Comparison of ENCODE assay signal across 7 mouse cellular contexts in genomic region chr7:75110689-75111088, GRCm38 (mm10).
DNase-seq lines count a peak whose midpoint lies in the region; ATAC-seq and TF ChIP-seq lines count a peak whose summit lies in the region.

No protein-coding gene starts in this region.

- peak; percentile 73 for TF ChIP-seq CTCF in liver, postnatal 0 days (IDR thresholded peaks at IDR 0.05; ENCODE audit: low read depth)
- TF ChIP-seq CTCF in forebrain, postnatal 0 days (IDR thresholded peaks at IDR 0.05; ENCODE audit: low read depth), result peak; percentile 92

- H3K9ac ChIP-seq in liver, postnatal 0 days (replicated peaks), result no peak overlapping the region
- no peak overlapping the region for H3K9ac ChIP-seq in liver, embryonic 12.5 days
- H3K9ac ChIP-seq in forebrain, postnatal 0 days, result no peak overlapping the region

- H3K4me3 ChIP-seq in liver, postnatal 0 days (ENCODE audit: low read depth, low read length), result no peak overlapping the region
- H3K4me3 ChIP-seq in liver, embryonic 12.5 days, result no peak overlapping the region
- no peak overlapping the region for H3K4me3 ChIP-seq in forebrain, postnatal 0 days (ENCODE audit: low read depth, low read length)

- no peaks in the 10 kb centered on the region for H3K9me3 ChIP-seq in liver, postnatal 0 days (ENCODE audit: low read length)
- no peaks in the 10 kb centered on the region for H3K9me3 ChIP-seq in liver, embryonic 12.5 days (replicated peaks)
- H3K9me3 ChIP-seq in forebrain, postnatal 0 days (ENCODE audit: low read length), result no peaks in the 10 kb centered on the region

- WGBS in liver, postnatal 0 days (ENCODE audit: insufficient replicate concordance), result 8% methylated on average over 6 of the region's 6 CpGs
- WGBS in liver, embryonic 12.5 days (ENCODE audit: insufficient replicate concordance), result 9% methylated on average over 6 of the region's 6 CpGs
- WGBS in forebrain, postnatal 0 days, result 6% methylated on average over 6 of the region's 6 CpGs

- TF ChIP-seq EP300 in liver, postnatal 0 days (IDR thresholded peaks at IDR 0.05; ENCODE audit: low read depth), result no peak

- no peak overlapping the region for H3K27ac ChIP-seq in liver, postnatal 0 days (ENCODE audit: low read depth)
- H3K27ac ChIP-seq in liver, embryonic 12.5 days, result no peak overlapping the region
- H3K27ac ChIP-seq in forebrain, postnatal 0 days (ENCODE audit: low read depth, low read length), result no peak overlapping the region

- H3K4me1 ChIP-seq in liver, postnatal 0 days (ENCODE audit: insufficient read depth), result no peaks in the 10 kb centered on the region
- H3K4me1 ChIP-seq in liver, embryonic 12.5 days, result no peaks in the 10 kb centered on the region
- H3K4me1 ChIP-seq in forebrain, postnatal 0 days (ENCODE audit: insufficient read depth), result no peaks in the 10 kb centered on the region

- ATAC-seq in liver, postnatal 0 days, result no peak
- ATAC-seq in liver, embryonic 12.5 days, result no peak
- peak; percentile 82 for ATAC-seq in forebrain, postnatal 0 days

- no peak for DNase-seq in liver, postnatal 0 days
- peak; percentile 49 for DNase-seq in Muller cell, postnatal 12 days (ENCODE audit: inconsistent ontology term)
- DNase-seq in cerebellum, adult 11-12 months, result peak; percentile 77
- peak; percentile 80 for DNase-seq in forebrain, postnatal 0 days
- DNase-seq in left cerebral cortex, adult 9 months (ENCODE audit: low spot score in 2 of 2), result peak; percentile 43 to 64
- peak; percentile 80 for DNase-seq in retina, embryonic 14.5 days (ENCODE audit: low spot score)

- H3K4me2 ChIP-seq in liver, postnatal 0 days (ENCODE audit: low read depth, low read length), result no peak overlapping the region
- H3K4me2 ChIP-seq in liver, embryonic 12.5 days, result no peak overlapping the region
- H3K4me2 ChIP-seq in forebrain, postnatal 0 days (ENCODE audit: low read depth), result no peak overlapping the region

- H3K27me3 ChIP-seq in liver, postnatal 0 days (ENCODE audit: insufficient read depth, low read length), result no peaks in the 10 kb centered on the region
- H3K27me3 ChIP-seq in liver, embryonic 12.5 days (replicated peaks), result no peaks in the 10 kb centered on the region; the same call in 1 of the 2 replicates
- H3K27me3 ChIP-seq in forebrain, postnatal 0 days (ENCODE audit: insufficient read depth, low read length), result no peaks in the 10 kb centered on the region

- no peaks in the 10 kb centered on the region for H3K36me3 ChIP-seq in liver, postnatal 0 days (replicated peaks; ENCODE audit: insufficient read depth, low read length)
- H3K36me3 ChIP-seq in liver, embryonic 12.5 days, result no peaks in the 10 kb centered on the region
- no peaks in the 10 kb centered on the region for H3K36me3 ChIP-seq in forebrain, postnatal 0 days (ENCODE audit: insufficient read depth)
